20 mouse cellular contexts compared by ENCODE assay signal in the genomic region with DNA sequence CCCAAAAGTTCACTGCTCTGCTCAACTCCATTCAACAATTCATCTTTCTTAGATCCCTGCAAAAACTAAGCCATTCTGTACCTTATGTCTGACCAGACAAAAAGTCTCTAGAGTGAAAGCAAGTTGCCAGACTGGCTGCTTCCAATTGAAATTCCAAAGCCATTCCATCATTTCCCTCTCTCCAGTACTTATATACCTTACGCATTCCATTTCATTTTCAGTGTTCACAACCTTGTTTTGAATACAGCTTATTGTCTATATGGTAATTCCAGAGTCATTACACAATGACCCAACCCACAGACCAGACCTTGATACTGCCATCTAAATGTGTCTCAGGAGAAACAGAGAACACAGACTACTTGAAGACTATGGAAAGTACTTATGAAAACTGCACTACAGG. TPM values are rescaled to one million over a fixed set of nuclear protein-coding genes. Genes with fewer than 3 reads are reported as not detected.
A peak's percentile ranks its signal among the peaks of the same experiment; 100 is the strongest.
DNase-seq lines count a peak whose midpoint lies in the region; ATAC-seq lines count a peak whose summit lies in the region.
"Had no signal": no experiment of that assay in that cellular context is flagged by ENCODE, and none has a peak within 500 bp of the region (broad histone marks: within the 10 kb centered on the region; RNA-seq: fewer than 3 reads in every experiment).

No protein-coding gene starts in this region.

- peak overlapping the region; percentile 10 for H3K27ac ChIP-seq in heart, embryonic 15.5 days
- peak overlapping the region; percentile 43 for H3K27ac ChIP-seq in lung, embryonic 16.5 days (ENCODE audit: low read length)
- H3K27ac ChIP-seq in embryonic facial prominence, embryonic 10.5 days (replicated peaks), result 0 out of 2 replicates have a peak overlapping the region, but pooled peaks have one; percentile 44
- H3K27ac ChIP-seq in hindbrain, embryonic 14.5 days, result no peak overlapping the region
- H3K27ac ChIP-seq: hindbrain, embryonic 12.5 days had no signal

- H3K4me2 ChIP-seq in heart, embryonic 15.5 days, result no peak overlapping the region
- no peak overlapping the region for H3K4me2 ChIP-seq in lung, embryonic 16.5 days (ENCODE audit: low read depth, low read length)
- H3K4me2 ChIP-seq in hindbrain, embryonic 14.5 days (replicated peaks), result no peak overlapping the region
- H3K4me2 ChIP-seq: hindbrain, embryonic 12.5 days had no signal

- peaks cover 45% of the 10 kb centered on the region for H3K4me1 ChIP-seq in heart, embryonic 15.5 days (replicated peaks)
- peaks cover 14% of the 10 kb centered on the region for H3K4me1 ChIP-seq in lung, embryonic 16.5 days (replicated peaks; ENCODE audit: control insufficient read depth, insufficient read depth, low read length)
- peaks cover 8% of the 10 kb centered on the region for H3K4me1 ChIP-seq in embryonic facial prominence, embryonic 10.5 days
- no peaks in the 10 kb centered on the region for H3K4me1 ChIP-seq in hindbrain, embryonic 14.5 days (replicated peaks; ENCODE audit: control insufficient read depth, insufficient read depth, low read length)
- H3K4me1 ChIP-seq: hindbrain, embryonic 12.5 days had no signal

- H3K36me3 ChIP-seq in heart, embryonic 15.5 days, result no peaks in the 10 kb centered on the region; the same call in 1 of the 2 replicates
- no peaks in the 10 kb centered on the region; the same call in 1 of the 2 replicates for H3K36me3 ChIP-seq in lung, embryonic 16.5 days (ENCODE audit: control insufficient read depth, insufficient read depth, low read length)
- H3K36me3 ChIP-seq in embryonic facial prominence, embryonic 10.5 days (replicated peaks), result 0 out of 2 replicates have a peak, but pooled peaks cover 3% of the 10 kb centered on the region
- H3K36me3 ChIP-seq in hindbrain, embryonic 14.5 days (replicated peaks; ENCODE audit: control insufficient read depth, insufficient read depth), result peaks cover 1% of the 10 kb centered on the region; the same call in 1 of the 2 replicates
- H3K36me3 ChIP-seq: hindbrain, embryonic 12.5 days had no signal

- no peak for DNase-seq in heart, adult 18-20 months
- DNase-seq in lung, postnatal 4 days, result no peak
- no peak for DNase-seq in embryonic facial prominence, embryonic 10.5 days (ENCODE audit: low spot score)
- no peak for DNase-seq in hindbrain, embryonic 14.5 days (ENCODE audit: low spot score)
- DNase-seq in cerebellum, adult 11 months, result no peak
- DNase-seq: adrenal gland, adult 2 months; cerebellum, adult 8-10 months; kidney, postnatal 36 days; lung, postnatal 36 days; midbrain, embryonic 14.5 days had no signal

- WGBS in heart, embryonic 15.5 days, result 29% methylated on average over 1 of the region's 1 CpGs
- 47% methylated on average over 1 of the region's 1 CpGs for WGBS in lung, embryonic 16.5 days
- WGBS in embryonic facial prominence, embryonic 10.5 days, result 57% methylated on average over 1 of the region's 1 CpGs
- 68% methylated on average over 1 of the region's 1 CpGs for WGBS in hindbrain, embryonic 14.5 days

- no peaks in the 10 kb centered on the region for H3K27me3 ChIP-seq in heart, embryonic 15.5 days
- H3K27me3 ChIP-seq in lung, embryonic 16.5 days (ENCODE audit: control insufficient read depth, insufficient read depth, low read depth, low read length), result no peaks in the 10 kb centered on the region
- no peaks in the 10 kb centered on the region for H3K27me3 ChIP-seq in embryonic facial prominence, embryonic 10.5 days (replicated peaks; ENCODE audit: low read depth, poor library complexity, severe bottlenecking)
- H3K27me3 ChIP-seq in hindbrain, embryonic 14.5 days (ENCODE audit: control insufficient read depth, insufficient read depth, low read length), result no peaks in the 10 kb centered on the region
- H3K27me3 ChIP-seq: CH12.LX; hindbrain, embryonic 12.5 days had no signal

- ATAC-seq in heart, embryonic 15.5 days (replicated peaks; ENCODE audit: insufficient number of reproducible peaks, insufficient read depth, low FRiP score, low read depth), result no peak
- peak; percentile 45 for ATAC-seq in lung, embryonic 16.5 days (ENCODE audit: low read depth)
- no peak for ATAC-seq in hindbrain, embryonic 14.5 days (ENCODE audit: low FRiP score)
- ATAC-seq: forebrain, embryonic 14.5 days; intestine, embryonic 16.5 days had no signal

- no peaks in the 10 kb centered on the region for H3K9me3 ChIP-seq in heart, embryonic 15.5 days (replicated peaks)
- no peaks in the 10 kb centered on the region for H3K9me3 ChIP-seq in lung, embryonic 16.5 days (ENCODE audit: control insufficient read depth, low read length)
- no peaks in the 10 kb centered on the region for H3K9me3 ChIP-seq in embryonic facial prominence, embryonic 10.5 days
- H3K9me3 ChIP-seq in hindbrain, embryonic 14.5 days (ENCODE audit: control insufficient read depth, low read length), result no peaks in the 10 kb centered on the region
- H3K9me3 ChIP-seq: hindbrain, embryonic 12.5 days had no signal

- H3K9ac ChIP-seq in heart, embryonic 15.5 days, result no peak overlapping the region
- H3K9ac ChIP-seq in lung, embryonic 16.5 days (ENCODE audit: low read length), result no peak overlapping the region
- H3K9ac ChIP-seq in hindbrain, embryonic 14.5 days, result no peak overlapping the region
- H3K9ac ChIP-seq: hindbrain, embryonic 12.5 days had no signal

- H3K4me3 ChIP-seq in heart, embryonic 15.5 days, result no peak overlapping the region
- no peak overlapping the region for H3K4me3 ChIP-seq in lung, embryonic 16.5 days (ENCODE audit: low read length)
- no peak overlapping the region for H3K4me3 ChIP-seq in embryonic facial prominence, embryonic 10.5 days
- H3K4me3 ChIP-seq in hindbrain, embryonic 14.5 days (replicated peaks; ENCODE audit: low read length), result no peak overlapping the region
- H3K4me3 ChIP-seq: hindbrain, embryonic 12.5 days had no signal

RNA-seq across cellular contexts. Expression of gene Gm6096, which starts 17.6 kb away (rescaled TPM):
- 0.31 TPM in 1 of 2 replicates, not detected in the other for polyA plus RNA-seq in heart, embryonic 15.5 days (2015; fragmentation: Nextera tagmentation; extraction: Ambion mirVana)
- not detected for total RNA-seq in heart, adult 18-20 months (2021)
- not detected in 2 replicates for polyA plus RNA-seq in lung, embryonic 16.5 days (2015; fragmentation: Nextera tagmentation; extraction: Ambion mirVana)
- 0.62 TPM in 1 of 2 replicates, not detected in the other for polyA plus RNA-seq in embryonic facial prominence, embryonic 10.5 days (2016; fragmentation: Nextera tagmentation; extraction: Ambion mirVana)
- polyA plus RNA-seq in hindbrain, embryonic 14.5 days (2014; fragmentation: Nextera tagmentation; extraction: Ambion mirVana), result 0.77 and 1.0 TPM in 2 replicates
- total RNA-seq: adrenal gland, adult 2 months; CH12.LX; gastrocnemius, adult 8-10 months; liver, adult 2 months had no signal
- polyA plus RNA-seq: adrenal gland, adult 2 months; brain, embryonic 14.5 days; forebrain, embryonic 14.5 days; hindbrain, embryonic 12.5 days; intestine, embryonic 16.5 days; liver, adult 2 months; thymus, postnatal 0 days had no signal

RNA-seq across cellular contexts. Expression of gene Gpi1, which starts 38.3 kb away (rescaled TPM):
- polyA plus RNA-seq in heart, embryonic 15.5 days (2015; fragmentation: Nextera tagmentation; extraction: Ambion mirVana), result 660 and 727 TPM in 2 replicates
- 100 to 1,000 TPM; 571 to 604 TPM for total RNA-seq in heart, adult 18-20 months (2021)
- polyA plus RNA-seq in lung, embryonic 16.5 days (2015; fragmentation: Nextera tagmentation; extraction: Ambion mirVana), result 252 and 256 TPM in 2 replicates
- 347 and 381 TPM in 2 replicates for polyA plus RNA-seq in embryonic facial prominence, embryonic 10.5 days (2016; fragmentation: Nextera tagmentation; extraction: Ambion mirVana)
- 265 and 302 TPM in 2 replicates for polyA plus RNA-seq in hindbrain, embryonic 14.5 days (2014; fragmentation: Nextera tagmentation; extraction: Ambion mirVana)

RNA-seq across cellular contexts. Expression of gene 4931406P16Rik, which starts 44.9 kb away (rescaled TPM):
- polyA plus RNA-seq in heart, embryonic 15.5 days (2015; fragmentation: Nextera tagmentation; extraction: Ambion mirVana), result 28.2 and 32.5 TPM in 2 replicates
- 10 to 100 TPM; 34.8 to 41.3 TPM for total RNA-seq in heart, adult 18-20 months (2021)
- 57.6 and 63.8 TPM in 2 replicates for polyA plus RNA-seq in lung, embryonic 16.5 days (2015; fragmentation: Nextera tagmentation; extraction: Ambion mirVana)
- 27.8 and 30.7 TPM in 2 replicates for polyA plus RNA-seq in embryonic facial prominence, embryonic 10.5 days (2016; fragmentation: Nextera tagmentation; extraction: Ambion mirVana)
- polyA plus RNA-seq in hindbrain, embryonic 14.5 days (2014; fragmentation: Nextera tagmentation; extraction: Ambion mirVana), result 39.5 and 45.0 TPM in 2 replicates
